ENCODE assay signal across 8 mouse cellular contexts in the genomic region with DNA sequence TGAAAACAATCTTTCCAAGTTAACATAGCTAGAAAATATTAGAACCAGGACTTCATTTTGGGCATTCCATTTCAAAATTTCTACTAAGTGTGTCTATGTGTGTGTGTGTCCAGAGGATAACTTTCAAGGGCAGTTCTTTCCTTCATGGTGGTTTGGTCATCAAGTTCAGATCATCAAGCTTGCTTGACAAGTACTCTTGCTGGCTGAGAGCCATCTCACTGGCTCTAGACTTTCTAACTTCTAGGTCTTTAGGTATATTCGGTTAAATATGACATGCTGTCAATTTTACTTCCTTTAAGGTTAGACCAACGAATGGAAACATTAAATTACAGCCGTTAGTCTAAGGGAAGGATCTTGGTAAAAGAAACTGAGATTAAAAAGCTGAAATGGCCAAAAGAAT. TPM values are rescaled to one million over a fixed set of nuclear protein-coding genes. Genes with fewer than 3 reads are reported as not detected.
DNase-seq lines count a peak whose midpoint lies in the region; ATAC-seq and TF ChIP-seq lines count a peak whose summit lies in the region.

No protein-coding gene starts in this region.

- peaks cover 16% of the 10 kb centered on the region for H3K4me1 ChIP-seq in spleen, adult 2 months (ENCODE audit: control insufficient read depth, insufficient read depth, insufficient read length)
- H3K4me1 ChIP-seq in limb, embryonic 13.5 days, result peaks cover 13% of the 10 kb centered on the region
- no peaks in the 10 kb centered on the region for H3K4me1 ChIP-seq in stomach, postnatal 0 days (replicated peaks; ENCODE audit: control insufficient read depth, insufficient read depth)

- peak; percentile 27 to 31 for DNase-seq in cerebellum, postnatal 10 days
- no peak for DNase-seq in cerebellum, adult 11-12 months
- DNase-seq in spleen, adult 2 months (ENCODE audit: low read depth in 1 of 2, low spot score in 2 of 2), result no peak
- no peak for DNase-seq in spleen, adult 18-20 months
- no peak for DNase-seq in stomach, postnatal 0 days (ENCODE audit: low spot score)
- no peak for DNase-seq in right cerebral cortex, adult 2 months (ENCODE audit: low spot score in 2 of 2)
- DNase-seq in layer of hippocampus, adult 9-10 months (ENCODE audit: low spot score), result no peak

- H3K36me3 ChIP-seq in spleen, adult 2 months (ENCODE audit: control insufficient read depth, insufficient read depth, low read length), result no peaks in the 10 kb centered on the region
- H3K36me3 ChIP-seq in limb, embryonic 13.5 days, result no peaks in the 10 kb centered on the region
- H3K36me3 ChIP-seq in stomach, postnatal 0 days (ENCODE audit: control insufficient read depth, insufficient read depth, low read length), result no peaks in the 10 kb centered on the region

- peak overlapping the region; percentile 93 for H3K4me3 ChIP-seq in spleen, adult 2 months (ENCODE audit: extremely low read depth, insufficient read depth, insufficient read length)
- peak overlapping the region; percentile 87 for H3K4me3 ChIP-seq in limb, embryonic 13.5 days
- peak overlapping the region; percentile 99 for H3K4me3 ChIP-seq in stomach, postnatal 0 days (ENCODE audit: low read depth, low read length)

- H3K9ac ChIP-seq in limb, embryonic 13.5 days, result no peak overlapping the region
- no peak overlapping the region; the same call in 1 of the 2 replicates for H3K9ac ChIP-seq in stomach, postnatal 0 days (ENCODE audit: low read length)

- no peak for ATAC-seq in limb, embryonic 13.5 days (ENCODE audit: low FRiP score, low read depth)
- ATAC-seq in stomach, postnatal 0 days (ENCODE audit: low FRiP score, low TSS enrichment), result no peak

- WGBS in spleen, adult 2 months, result 2% methylated on average over 3 of the region's 3 CpGs
- 29% methylated on average over 3 of the region's 3 CpGs for WGBS in limb, embryonic 13.5 days
- WGBS in stomach, postnatal 0 days, result 13% methylated on average over 3 of the region's 3 CpGs

- H3K27me3 ChIP-seq in spleen, adult 2 months (ENCODE audit: control insufficient read depth, insufficient read depth, low read length), result no peaks in the 10 kb centered on the region
- no peaks in the 10 kb centered on the region for H3K27me3 ChIP-seq in limb, embryonic 13.5 days
- no peaks in the 10 kb centered on the region for H3K27me3 ChIP-seq in stomach, postnatal 0 days (ENCODE audit: control insufficient read depth, insufficient read depth, low read length)

- TF ChIP-seq EP300 in stomach, postnatal 0 days (optimal IDR thresholded peaks at IDR 0.05), result no peak

- peak overlapping the region; percentile 60; the same call in 1 of the 2 replicates for H3K27ac ChIP-seq in spleen, adult 2 months (ENCODE audit: insufficient read depth, low read length)
- no peak overlapping the region for H3K27ac ChIP-seq in limb, embryonic 13.5 days
- no peak overlapping the region for H3K27ac ChIP-seq in stomach, postnatal 0 days (replicated peaks)

- peak overlapping the region; percentile 61 for H3K4me2 ChIP-seq in limb, embryonic 13.5 days (replicated peaks)
- peak overlapping the region; percentile 81 for H3K4me2 ChIP-seq in stomach, postnatal 0 days (replicated peaks; ENCODE audit: low read depth)

- no peaks in the 10 kb centered on the region for H3K9me3 ChIP-seq in limb, embryonic 13.5 days
- no peaks in the 10 kb centered on the region for H3K9me3 ChIP-seq in stomach, postnatal 0 days (ENCODE audit: control insufficient read depth, low read length)

- no peak for TF ChIP-seq POLR2A in spleen, adult 2 months (IDR thresholded peaks at IDR 0.05; ENCODE audit: low read depth, low read length)

- TF ChIP-seq CTCF in spleen, adult 2 months (IDR thresholded peaks at IDR 0.05; ENCODE audit: extremely low read depth, insufficient read depth, insufficient read length, insufficient replicate concordance), result no peak
- no peak for TF ChIP-seq CTCF in stomach, postnatal 0 days (IDR thresholded peaks at IDR 0.05; ENCODE audit: low read depth)

RNA-seq across cellular contexts. Expression of gene Uhrf1bp1l, which starts 0.5 kb away (rescaled TPM):
- polyA plus RNA-seq in spleen, adult 2 months (2012; rRNA removed), result 8.7 and 11.1 TPM in 2 replicates
- polyA plus RNA-seq in limb, embryonic 13.5 days (2015; fragmentation: Nextera tagmentation; extraction: Ambion mirVana), result 26.3 and 28.0 TPM in 2 replicates
- polyA plus RNA-seq in stomach, postnatal 0 days (2015; fragmentation: Nextera tagmentation; extraction: Ambion mirVana), result 13.3 TPM in 2 replicates

RNA-seq across cellular contexts. Expression of gene Actr6, which starts 12.2 kb away (rescaled TPM):
- polyA plus RNA-seq in spleen, adult 2 months (2012; rRNA removed), result 0.74 and 1.3 TPM in 2 replicates
- polyA plus RNA-seq in limb, embryonic 13.5 days (2015; fragmentation: Nextera tagmentation; extraction: Ambion mirVana), result 41.2 and 41.8 TPM in 2 replicates
- polyA plus RNA-seq in stomach, postnatal 0 days (2015; fragmentation: Nextera tagmentation; extraction: Ambion mirVana), result 17.1 TPM in 2 replicates

RNA-seq across cellular contexts. Expression of gene Scyl2, which starts 58.3 kb away (rescaled TPM):
- polyA plus RNA-seq in spleen, adult 2 months (2012; rRNA removed), result 7.3 and 7.6 TPM in 2 replicates
- polyA plus RNA-seq in limb, embryonic 13.5 days (2015; fragmentation: Nextera tagmentation; extraction: Ambion mirVana), result 7.4 and 8.0 TPM in 2 replicates
- polyA plus RNA-seq in stomach, postnatal 0 days (2015; fragmentation: Nextera tagmentation; extraction: Ambion mirVana), result 5.0 and 5.3 TPM in 2 replicates

Comparison
In these comparisons a context has a peak if more than half of its experiments do, and no peak if none do; other contexts are left out.
1. DNase-seq: peak in cerebellum, postnatal 10 days (2 of 2); none in cerebellum, adult 11-12 months (single experiment), spleen, adult 2 months (0 of 2), spleen, adult 18-20 months (0 of 2), stomach, postnatal 0 days (single experiment), right cerebral cortex, adult 2 months (0 of 2) and layer of hippocampus, adult 9-10 months (single experiment).
2. Peak in every context shown above with its lines, with median percentiles within 50 percentile points of each other: H3K4me3 ChIP-seq.